ENCODE assay signal across 19 mouse cellular contexts in the genomic region with DNA sequence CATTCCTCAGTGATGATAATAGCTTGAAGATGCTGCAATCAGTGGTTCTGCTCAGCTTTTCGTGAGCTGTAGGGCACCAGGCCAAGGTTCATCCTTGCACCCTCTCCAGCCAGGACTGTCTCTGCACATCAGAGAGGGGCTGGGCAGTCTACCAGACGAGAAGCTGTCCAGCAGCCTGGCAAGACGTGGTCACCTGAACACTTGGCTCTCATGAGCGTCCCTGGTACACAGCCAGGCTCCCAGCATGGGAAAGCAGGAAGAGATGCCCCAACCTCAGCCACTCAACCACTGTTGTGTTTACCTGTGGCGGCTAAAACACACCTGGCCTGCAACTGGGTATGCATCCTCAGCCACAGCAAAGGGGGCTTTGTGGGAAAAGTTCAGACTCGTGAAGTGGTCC. TPM values are rescaled to one million over a fixed set of nuclear protein-coding genes. Genes with fewer than 3 reads are reported as not detected.
"Had no signal": no experiment of that assay in that cellular context is flagged by ENCODE, and none has a peak within 500 bp of the region (broad histone marks: within the 10 kb centered on the region; RNA-seq: fewer than 3 reads in every experiment).

No protein-coding gene starts in this region.

- H3K27ac ChIP-seq: left cerebral cortex, adult 2 months; limb, embryonic 12.5 days; liver, embryonic 14.5 days; midbrain, embryonic 10.5 days; neural tube, embryonic 15.5 days had no signal

- H3K4me3 ChIP-seq: left cerebral cortex, adult 2 months; limb, embryonic 12.5 days; midbrain, embryonic 10.5 days; myocyte; neural tube, embryonic 15.5 days had no signal

- DNase-seq: kidney, postnatal 14 days; liver; midbrain, embryonic 14.5 days; right cerebral cortex, adult 18-20 months; right cerebral cortex, postnatal 25 days; thymus, postnatal 36 days had no signal

- H3K9ac ChIP-seq: limb, embryonic 12.5 days; liver, embryonic 14.5 days; neural tube, embryonic 15.5 days had no signal

- H3K4me1 ChIP-seq: neural tube, embryonic 15.5 days had no signal

- H3K9me3 ChIP-seq: limb, embryonic 12.5 days; midbrain, embryonic 10.5 days; neural tube, embryonic 15.5 days had no signal

- H3K36me3 ChIP-seq: limb, embryonic 12.5 days; midbrain, embryonic 10.5 days; neural tube, embryonic 15.5 days had no signal

- H3K4me2 ChIP-seq: limb, embryonic 12.5 days; neural tube, embryonic 15.5 days had no signal

RNA-seq across cellular contexts. Expression of gene Hmx1, which starts 20.0 kb away (rescaled TPM):
- total RNA-seq: layer of hippocampus, adult 8-10 months; layer of hippocampus, postnatal 25 days; left cerebral cortex, adult 2 months; left cerebral cortex, postnatal 25 days had no signal
- polyA plus RNA-seq: large intestine, adult 2 months; liver, embryonic 14.5 days; lung, embryonic 16.5 days; midbrain, embryonic 14.5 days; myocyte; small intestine, adult 2 months; stomach, embryonic 16.5 days had no signal
